Mouse (Mus musculus) neural tube, embryonic 10.5 days (tissue): ENCODE results near the gene Pitpna.
"Not testable (repeated sequence)": the region's sequence is repeated elsewhere in the genome, so short reads cannot be mapped to it uniquely, and the experiment has no call there.

Source experiments
- DNase-seq: peaks from one replicate; pipeline ENCODE4 v3.0.0-alpha.2; 2017; ENCODE audit warnings: low spot score; ENCODE audit errors: extremely low spot score

Gene Pitpna

GRCm38 (mm10) chr11:75587493-75588284 is at the start of gene Pitpna:
Gene Pitpna, plus strand, starts transcription at chr11:75588097.
- peak; percentile 91 for DNase-seq

GRCm38 (mm10) chr11:75538184-75538969 is 49.5 kb upstream of the Pitpna start:
- no peak for DNase-seq

GRCm38 (mm10) chr11:75538970-75539299 is 49.0 kb upstream of the Pitpna start:
- DNase-seq: no peak

GRCm38 (mm10) chr11:75540209-75540608 is 47.7 kb upstream of the Pitpna start:
- DNase-seq: no peak

GRCm38 (mm10) chr11:75540710-75541581 is 47.0 kb upstream of the Pitpna start:
- no peak for DNase-seq

GRCm38 (mm10) chr11:75544713-75545112 is 43.2 kb upstream of the Pitpna start:
- no peak for DNase-seq

GRCm38 (mm10) chr11:75546057-75546456 is 41.8 kb upstream of the Pitpna start:
- DNase-seq: no peak

- no peak for DNase-seq
Measured at GRCm38 (mm10) chr11:75549658-75550111, 38.2 kb upstream of the Pitpna start.

GRCm38 (mm10) chr11:75550200-75550946 is 37.5 kb upstream of the Pitpna start:
- no peak for DNase-seq

GRCm38 (mm10) chr11:75551321-75551720 is 36.6 kb upstream of the Pitpna start:
- no peak for DNase-seq

- no peak for DNase-seq
Measured at GRCm38 (mm10) chr11:75551961-75552441, 35.9 kb upstream of the Pitpna start.

GRCm38 (mm10) chr11:75552906-75553482 is 34.9 kb upstream of the Pitpna start:
- no peak for DNase-seq

GRCm38 (mm10) chr11:75556006-75556405 is 31.9 kb upstream of the Pitpna start:
- DNase-seq: not testable (repeated sequence)

- DNase-seq: no peak
Measured at GRCm38 (mm10) chr11:75557142-75557541, 30.8 kb upstream of the Pitpna start.

- no peak for DNase-seq
Measured at GRCm38 (mm10) chr11:75558101-75558500, 29.8 kb upstream of the Pitpna start.

GRCm38 (mm10) chr11:75559870-75560504 is 27.9 kb upstream of the Pitpna start:
- DNase-seq: no peak

GRCm38 (mm10) chr11:75560530-75561409 is 27.1 kb upstream of the Pitpna start:
- no peak for DNase-seq

- DNase-seq: no peak
Measured at GRCm38 (mm10) chr11:75561410-75561791, 26.5 kb upstream of the Pitpna start.

- DNase-seq: no peak
Measured at GRCm38 (mm10) chr11:75562840-75563239, 25.1 kb upstream of the Pitpna start.
